Mouse (Mus musculus): Measurements from ENCODE around the gene Ccdc78.

DNA sequence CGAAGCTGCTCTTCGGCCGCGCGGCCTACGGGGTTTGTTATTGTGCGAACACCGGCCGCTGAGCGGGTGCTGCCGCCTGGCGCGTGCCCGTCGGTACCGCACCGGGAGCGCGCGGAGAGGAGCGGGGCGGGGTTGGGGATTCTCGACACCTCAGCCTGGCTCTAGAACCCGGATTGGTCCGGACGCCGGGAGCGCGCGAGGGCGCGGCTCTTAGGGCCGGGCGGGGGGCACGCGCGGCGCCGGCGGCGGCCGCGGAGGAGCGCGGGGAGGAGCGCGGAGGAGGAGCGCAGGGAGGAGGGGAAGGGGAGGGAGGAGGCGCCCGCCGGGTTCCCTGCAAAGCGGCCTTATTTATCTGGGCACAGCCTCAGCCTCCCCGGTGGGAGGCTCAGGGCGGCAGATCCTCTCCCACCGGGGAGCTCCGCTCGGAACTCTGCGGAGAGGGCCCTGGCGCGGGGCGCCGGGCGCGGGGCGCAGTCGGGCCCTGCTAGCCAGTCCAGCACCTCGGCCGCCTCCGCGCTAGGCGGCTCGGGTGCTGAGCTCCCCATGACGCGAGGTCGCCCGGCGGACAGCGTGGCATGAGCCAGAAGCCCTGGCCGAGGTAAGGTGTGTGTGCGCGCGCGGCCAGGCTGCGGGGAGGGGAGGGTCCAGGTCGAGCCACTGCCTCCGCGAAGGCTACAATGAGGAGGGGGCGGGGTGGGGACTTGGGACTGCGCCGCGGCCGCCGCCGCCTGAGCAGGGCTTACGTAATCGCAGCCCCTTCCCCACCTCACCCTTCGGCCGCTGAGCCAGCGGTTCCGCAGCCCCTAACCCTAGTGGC is 22.6 kb downstream of the Ccdc78 start, which contains the start of gene Fbxl16:
- TF ChIP-seq GATA1 (IDR thresholded peaks at IDR 0.05; ENCODE audit: low read length) (no peak), TAL1 (IDR thresholded peaks at IDR 0.05; ENCODE audit: low read length) (no peak)

Data from erythroblast, embryonic 14.5 days (primary cell).